Mouse (Mus musculus) megakaryocyte-erythroid progenitor cell, adult 5-6 weeks (primary cell): ENCODE measurements around the gene S100a16. TPM values are rescaled to one million over a fixed set of nuclear protein-coding genes. Genes with fewer than 3 reads are reported as not detected.

ENCODE experiments used
- ATAC-seq: replicated peaks from 2 replicates; pipeline ENCODE4 v1.8.0; 2016; ENCODE audit warnings: mild to moderate bottlenecking, inconsistent platforms; ENCODE audit not compliant: severe bottlenecking, poor library complexity, low FRiP score, low TSS enrichment
- total RNA-seq, 2 experiments: library from RNA; stranded (forward) in 1 of 2; stranded (reverse) in 1 of 2; fragments of 200-1000, 215-1000 nt in 1 of 2; fragments of >200 nt in 1 of 2; fragmentation: Nextera tagmentation in 1 of 2; gene quantifications; 2 replicates each; pipeline ENCODE4 v1.2.3; 2014 to 2017

S100a16 gene
- total RNA-seq (2014; fragmentation: Nextera tagmentation): not detected in 2 replicates
- not detected in 2 replicates for total RNA-seq (2017)

DNA sequence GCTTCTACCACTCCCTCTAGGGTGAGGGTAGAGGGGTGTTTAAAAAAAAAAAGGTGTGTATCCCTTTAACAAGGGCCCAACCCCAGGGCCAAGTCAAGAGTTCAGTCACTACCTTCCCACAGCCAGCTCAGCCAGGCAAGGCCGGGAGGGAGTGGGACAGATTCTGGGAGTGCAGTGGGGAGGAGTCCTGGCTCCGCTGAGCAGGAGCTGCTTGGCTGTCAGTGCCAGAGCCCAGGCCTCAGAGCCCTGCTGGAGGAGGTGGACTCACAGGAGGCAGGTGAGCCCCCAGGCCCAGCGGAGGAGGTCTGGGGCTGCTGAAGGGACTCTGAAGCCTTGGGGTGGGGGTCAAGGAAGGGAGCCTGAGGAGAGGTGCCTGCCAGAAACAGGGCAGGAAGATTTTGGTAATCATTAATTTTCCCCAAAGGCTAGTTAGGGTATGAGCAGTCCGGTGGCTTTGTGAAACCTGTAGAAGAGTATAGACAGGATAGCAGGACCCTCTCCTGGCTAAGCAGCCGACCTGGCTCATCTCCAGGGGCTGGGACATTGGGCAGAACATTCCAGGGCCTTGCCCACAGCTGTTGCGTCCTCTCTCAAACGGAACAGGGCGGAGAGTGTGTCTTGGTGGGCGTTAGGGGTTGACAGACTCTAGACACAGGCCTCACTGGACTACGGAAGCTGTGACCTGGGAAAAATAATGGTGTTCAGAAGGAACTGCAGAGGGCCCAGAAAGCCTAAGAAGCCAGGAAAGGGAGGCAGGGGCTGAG, at the start of gene S100a16:
Gene S100a16, plus strand, starts transcription at position 114 of the 764 bp plus-strand sequence.
- ATAC-seq: no peak; the same call in 1 of the 2 replicates

DNA sequence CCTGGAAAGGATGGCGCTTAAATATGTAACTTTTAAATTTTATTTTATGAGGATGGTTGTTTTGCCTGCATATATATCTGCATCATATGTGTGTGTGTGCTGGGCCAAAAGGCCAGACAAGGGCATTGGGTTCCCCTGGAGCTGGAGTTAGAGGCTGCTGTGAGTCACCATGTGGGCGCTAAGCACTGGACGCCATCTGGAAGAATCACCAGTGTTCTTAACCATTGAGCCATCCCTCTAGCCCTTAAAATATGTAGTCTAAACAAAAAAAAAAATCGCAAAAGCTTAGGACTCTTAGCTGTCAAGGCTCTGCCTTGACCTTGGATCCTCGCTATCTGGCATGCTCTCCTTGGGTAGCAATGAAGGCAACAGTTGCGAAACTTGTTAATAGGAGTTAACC, 48.5 kb upstream of the S100a16 start:
- ATAC-seq: no peak

DNA sequence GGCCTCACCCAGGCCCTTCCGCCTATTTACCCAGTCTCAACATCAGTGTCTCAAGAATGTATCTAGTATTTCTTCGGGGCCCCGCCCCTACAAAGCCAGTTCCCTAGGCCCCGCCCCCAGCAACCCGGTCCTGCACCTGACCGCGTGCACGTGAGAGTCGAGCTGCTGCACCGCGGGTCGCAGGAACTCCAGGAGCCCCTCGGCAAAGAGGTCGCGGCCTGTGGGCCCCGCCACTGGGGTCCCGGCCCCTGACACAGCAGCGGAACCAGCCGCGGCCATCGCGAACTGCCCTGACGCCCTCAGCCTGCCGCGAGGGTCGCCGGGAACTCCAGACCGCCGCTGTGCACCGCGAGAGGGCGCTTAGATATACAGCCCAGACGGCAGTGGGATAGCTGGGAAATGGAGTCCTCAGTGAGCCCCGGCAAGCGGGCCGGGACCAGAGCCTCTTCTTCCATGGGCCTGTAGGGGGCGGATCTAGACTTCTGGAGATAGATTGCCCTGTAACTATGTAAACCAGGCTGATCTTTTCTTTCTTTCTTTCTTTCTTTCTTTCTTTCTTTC, 46.3 kb upstream of the S100a16 start, which contains the start of gene Snapin:
Gene Snapin, minus strand, starts transcription at position 338 of the 561 bp plus-strand sequence.
- ATAC-seq: peak; percentile 98

DNA sequence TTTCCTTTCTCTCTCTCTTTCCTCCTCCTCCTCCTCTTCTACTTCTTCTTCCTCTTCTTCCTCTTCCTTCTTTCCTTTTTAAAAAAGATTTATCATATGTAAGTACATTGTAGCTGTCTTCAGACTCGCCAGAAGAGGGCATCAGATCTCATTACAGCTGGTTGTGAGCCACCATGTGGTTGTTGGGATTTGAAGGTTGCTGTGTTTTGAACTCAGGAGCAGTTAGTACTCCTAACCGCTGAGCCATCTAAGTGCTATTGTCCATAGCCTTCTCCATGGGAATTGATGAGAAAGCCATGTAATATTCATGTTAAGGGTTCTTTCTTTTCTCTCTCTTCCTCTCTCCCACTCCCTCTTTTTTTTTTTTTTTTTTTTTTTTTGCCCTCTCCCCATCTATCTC, 45.7 kb upstream of the S100a16 start:
- ATAC-seq: no peak

DNA sequence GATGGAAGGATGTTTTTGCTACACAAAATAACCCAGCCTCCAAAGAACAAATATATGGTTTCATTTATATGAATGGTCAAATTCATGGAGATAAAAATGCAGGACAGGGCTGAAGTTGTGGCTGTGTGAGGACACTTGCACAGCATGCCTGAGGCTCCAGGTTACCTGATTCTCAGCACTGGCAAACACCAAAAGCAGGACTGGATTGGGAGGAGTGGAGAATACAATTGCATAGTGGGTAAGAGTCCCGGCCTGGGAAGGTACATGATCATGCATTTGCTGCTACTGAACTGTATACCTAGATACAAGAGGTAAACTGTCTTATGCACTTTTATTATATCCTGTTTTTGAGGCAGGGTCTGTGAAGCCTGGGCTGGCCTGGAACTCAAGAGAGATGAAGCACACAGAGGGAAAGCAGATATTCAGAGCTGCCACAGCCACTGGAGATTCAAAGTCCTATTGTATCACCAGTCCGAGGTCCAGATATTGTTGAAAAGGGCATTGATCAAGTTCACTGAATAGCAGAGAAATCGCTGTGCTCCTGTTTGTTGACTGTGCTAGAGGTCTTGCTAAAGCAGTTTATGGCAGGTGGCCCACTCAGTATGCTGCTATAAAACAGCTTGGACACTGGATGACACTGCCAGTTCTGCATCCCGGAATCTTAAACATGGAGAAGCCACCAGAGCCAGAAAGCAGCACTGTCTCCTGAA, 43.1 kb upstream of the S100a16 start:
- no peak for ATAC-seq

DNA sequence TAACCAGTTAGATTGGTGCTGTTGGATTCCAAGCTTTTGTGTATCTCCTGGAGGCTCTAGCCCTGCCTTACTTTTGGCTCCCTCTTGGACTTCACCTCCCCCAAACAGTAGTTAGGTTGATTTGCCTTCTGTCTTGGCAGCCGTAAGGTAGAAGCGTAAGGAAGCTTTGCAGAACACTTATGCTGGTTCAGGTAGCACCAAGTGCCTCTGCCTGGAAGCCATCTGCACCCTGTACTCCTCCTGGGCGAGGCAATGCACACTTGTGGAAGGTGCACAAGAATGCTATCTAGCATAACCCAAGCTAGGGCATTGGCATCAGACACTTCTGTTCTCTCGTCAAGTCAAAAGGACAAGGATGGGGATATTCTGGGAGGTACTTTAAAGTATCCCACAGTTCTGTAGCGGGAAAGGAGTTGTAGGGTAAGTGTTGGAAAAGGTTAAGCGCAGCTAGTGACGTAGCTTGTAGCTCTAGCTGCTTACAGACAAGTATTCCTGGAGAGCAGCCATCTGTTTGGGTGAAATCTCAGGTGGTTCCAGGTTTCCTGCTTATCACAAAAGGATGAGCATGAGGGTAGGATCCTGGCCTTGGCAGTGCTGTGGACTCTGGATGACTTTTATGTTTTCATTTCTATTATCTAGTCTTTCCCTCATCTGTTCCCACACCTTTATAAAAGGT, 41.1 kb upstream of the S100a16 start:
- ATAC-seq: no peak

DNA sequence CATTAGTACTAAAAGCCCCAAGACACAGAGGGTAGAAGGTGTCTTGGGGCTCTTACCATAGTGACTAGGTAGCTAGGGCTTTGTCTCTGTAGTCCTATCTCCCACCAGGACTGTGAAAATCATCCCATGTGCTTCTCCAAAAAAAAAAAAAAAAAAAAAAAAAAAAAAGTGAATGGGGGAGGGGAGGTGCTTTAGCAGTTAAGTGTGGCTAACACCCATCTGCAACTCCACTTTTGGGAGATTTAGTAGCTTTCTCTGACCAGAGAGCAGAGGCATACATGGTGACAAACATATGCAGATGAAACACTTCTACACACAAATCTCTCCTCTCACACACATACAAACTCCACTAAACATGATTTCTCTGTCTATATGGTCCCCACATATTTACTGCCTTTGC, 39.5 kb upstream of the S100a16 start:
- no peak for ATAC-seq

DNA sequence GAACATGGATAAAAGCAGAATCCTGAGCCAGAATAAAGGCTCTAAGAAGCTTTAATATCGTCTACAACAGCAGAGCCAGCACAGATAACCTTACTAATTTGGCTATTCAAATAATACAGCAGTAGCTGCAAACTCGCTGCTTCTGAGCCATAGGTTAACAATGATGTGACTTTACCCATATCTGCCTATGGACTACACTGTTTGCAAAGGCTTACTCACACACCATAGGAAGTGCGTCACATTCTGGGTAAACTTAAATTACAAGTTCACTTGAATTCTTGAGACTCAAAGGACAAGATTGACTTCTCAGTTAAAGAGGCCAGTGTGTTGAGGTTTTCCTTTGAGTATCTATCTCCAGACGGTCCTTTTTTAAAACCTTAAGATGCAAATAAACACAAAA, 33.6 kb upstream of the S100a16 start:
- ATAC-seq: no peak

DNA sequence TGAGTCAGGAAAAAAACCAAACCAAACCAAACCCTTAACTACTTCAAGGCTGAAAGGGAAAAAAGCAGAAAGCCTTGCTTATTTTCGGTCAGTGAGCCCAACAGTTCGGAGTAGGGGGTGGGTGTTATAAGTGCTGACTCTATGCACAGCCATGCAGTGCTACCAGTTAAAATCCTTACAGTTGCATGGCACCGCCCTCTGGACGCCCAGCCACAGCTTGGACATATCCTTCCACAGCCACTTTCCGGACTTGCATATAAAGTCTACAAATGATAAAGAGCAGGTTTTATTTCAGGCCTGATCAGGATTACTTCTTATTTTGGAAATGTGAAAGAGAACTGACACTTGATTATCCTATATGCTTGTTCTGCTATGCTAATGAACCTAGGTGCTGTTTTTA, 31.8 kb upstream of the S100a16 start:
- no peak for ATAC-seq

DNA sequence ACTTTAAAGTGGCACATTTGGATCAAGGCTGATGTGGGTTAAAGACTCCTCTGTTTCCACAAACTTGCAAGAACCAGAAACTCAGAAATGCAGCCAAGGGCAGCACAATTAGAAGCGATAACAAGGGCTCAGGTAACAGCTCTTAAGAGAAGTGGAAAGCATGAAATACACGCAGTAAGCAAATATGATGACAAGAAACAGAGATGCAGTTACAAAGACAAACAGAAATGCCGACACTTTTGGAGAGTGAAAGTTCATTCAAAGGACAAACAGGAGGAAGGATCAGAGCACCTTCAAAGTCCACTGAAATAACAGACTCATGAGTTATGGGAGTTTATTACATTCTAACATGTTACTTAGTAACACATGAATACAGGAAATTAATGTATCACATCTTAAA, 30.7 kb upstream of the S100a16 start:
- ATAC-seq: no peak

DNA sequence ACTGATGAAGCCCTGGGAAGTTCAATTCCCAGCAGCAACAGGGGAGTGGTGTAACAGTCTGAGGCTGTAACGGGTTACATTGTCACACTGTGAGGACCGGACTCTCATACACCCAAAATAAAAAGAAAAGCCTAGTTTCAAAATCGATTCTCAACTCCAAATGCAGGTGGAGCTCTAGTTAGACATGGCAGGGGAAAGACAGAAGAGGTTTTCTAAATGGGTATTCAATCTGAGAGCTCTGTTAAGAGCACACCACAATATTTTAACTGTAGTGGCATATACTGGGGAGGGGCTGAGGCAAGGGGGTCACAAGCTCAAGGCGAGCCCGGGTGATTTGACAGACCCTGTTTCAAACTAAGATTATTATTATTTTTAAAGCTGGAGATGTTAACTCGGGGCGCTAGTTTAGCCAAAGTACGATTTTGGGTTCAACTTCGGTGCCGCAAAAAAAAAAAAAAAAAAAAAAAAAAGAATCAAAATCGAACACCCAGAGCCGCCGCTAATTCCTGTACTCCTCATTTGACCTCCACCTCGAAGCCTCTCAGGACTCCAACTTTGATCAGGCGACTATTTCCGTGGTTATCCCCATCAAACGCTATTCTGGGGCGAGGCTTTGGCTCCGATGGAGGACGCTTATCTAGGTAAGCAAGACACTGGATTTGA, 28.6 kb upstream of the S100a16 start:
- no peak for ATAC-seq

DNA sequence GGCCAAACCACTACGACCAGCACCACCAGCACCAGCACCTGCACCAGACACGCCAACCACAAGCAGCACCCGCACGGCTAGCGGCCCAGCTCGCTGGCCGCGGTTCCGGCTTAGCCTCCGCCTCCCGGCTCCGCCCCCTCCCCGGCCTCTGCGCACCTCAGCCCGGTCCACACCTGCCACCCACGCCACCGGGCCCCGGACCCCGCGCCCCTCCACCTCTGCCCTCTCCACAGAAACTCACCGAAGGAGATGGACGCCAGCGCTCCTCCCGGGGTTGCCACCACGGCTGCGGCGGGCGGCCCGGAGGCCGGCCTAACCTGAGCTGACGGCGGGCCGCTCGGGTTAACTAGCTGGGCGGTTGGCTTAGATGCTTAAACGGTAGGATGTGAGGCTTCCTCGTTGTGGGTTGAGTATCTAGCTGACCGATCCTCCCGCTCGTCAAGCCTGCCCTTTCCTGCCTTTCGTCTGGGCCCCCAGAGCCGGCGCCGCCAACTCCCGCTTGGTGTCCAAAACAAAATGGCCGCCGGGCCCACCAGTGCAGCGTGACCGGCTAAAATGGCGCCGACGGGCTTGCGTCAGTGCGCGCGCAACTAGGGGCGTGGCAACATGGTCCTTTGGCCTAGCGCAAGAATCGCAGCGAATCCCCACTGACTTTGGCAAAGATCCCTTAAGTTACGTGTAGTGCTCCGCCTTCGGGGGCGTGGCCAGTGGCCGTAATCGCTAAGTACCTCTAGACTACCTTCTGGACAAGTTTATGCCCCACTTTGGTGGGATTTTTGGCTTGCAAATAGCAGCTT, 27.9 kb upstream of the S100a16 start, which contains the start of gene Chtop:
Gene Chtop, minus strand, starts transcription at position 549 of the 797 bp plus-strand sequence.
- ATAC-seq: peak; percentile 78

DNA sequence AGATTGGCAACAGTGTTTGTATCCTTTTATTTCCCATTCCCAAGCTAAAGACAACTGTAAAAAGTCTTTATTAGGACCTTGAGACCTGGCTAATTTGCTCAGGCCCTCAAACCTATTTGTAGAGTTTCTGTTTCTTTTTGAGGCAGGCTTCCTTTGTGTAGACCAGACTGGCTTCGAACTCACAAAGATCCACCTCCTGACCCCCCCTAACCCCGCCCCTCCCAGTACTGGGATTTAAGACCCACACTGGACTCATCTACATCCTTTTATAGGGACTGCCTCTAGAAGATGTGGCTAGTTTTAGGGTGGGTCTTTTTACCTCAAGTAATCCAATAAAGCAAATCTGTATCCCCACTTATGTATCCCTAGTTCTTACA, 27.3 kb upstream of the S100a16 start:
- ATAC-seq: no peak

DNA sequence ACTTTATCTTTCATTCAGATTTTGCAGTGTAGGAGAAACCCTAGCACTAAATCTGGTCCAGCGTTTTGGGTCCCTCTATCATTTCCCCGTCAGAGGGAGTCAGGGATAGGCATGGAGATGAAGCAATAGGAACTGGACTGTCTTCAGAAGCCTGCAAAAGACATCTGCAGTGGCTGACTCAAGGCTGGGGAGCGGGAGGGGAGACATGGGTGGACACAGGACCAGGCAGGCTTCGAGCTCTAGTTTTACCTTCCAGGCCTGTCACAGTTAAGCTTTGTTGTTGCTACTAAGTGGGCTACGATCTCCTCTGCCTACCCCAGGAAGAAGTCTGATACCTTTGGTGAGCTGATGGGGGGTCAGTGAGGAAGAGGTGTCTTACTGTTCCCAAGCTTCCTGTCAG, 24.8 kb upstream of the S100a16 start:
- no peak for ATAC-seq

DNA sequence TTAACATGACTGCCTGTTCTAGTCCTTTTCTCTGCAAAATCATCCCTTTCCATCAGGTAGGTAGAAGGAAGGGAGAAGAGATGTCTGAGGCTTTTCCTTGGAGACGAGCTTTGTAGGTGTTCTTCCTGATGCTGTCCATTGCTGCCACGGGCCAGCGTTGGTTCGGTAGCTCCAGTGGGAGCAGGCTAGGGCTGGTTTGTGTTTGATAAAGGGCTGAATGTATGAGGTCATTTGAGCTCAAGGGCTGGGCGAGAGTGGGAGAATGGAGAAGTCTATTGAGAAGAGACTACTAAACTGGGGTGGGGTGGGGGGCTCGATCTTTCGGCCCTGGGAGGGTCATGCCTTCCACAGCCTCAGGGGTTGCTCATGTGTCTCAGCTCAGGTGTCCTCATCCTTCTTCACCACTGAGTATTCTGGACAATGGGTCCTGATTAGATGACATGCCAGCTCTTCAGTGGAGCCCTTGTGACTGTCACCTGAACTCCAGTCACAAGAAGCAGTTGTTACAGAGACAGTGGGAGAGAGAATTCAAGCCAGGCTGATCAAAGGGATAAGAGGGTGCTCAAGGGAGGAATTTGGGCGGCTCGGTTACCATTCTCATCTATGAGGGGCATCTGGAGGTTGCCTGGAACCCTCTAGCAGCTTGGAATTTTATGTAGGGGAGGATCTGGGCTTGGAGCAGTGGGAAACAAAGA, 24.0 kb upstream of the S100a16 start:
- no peak for ATAC-seq

DNA sequence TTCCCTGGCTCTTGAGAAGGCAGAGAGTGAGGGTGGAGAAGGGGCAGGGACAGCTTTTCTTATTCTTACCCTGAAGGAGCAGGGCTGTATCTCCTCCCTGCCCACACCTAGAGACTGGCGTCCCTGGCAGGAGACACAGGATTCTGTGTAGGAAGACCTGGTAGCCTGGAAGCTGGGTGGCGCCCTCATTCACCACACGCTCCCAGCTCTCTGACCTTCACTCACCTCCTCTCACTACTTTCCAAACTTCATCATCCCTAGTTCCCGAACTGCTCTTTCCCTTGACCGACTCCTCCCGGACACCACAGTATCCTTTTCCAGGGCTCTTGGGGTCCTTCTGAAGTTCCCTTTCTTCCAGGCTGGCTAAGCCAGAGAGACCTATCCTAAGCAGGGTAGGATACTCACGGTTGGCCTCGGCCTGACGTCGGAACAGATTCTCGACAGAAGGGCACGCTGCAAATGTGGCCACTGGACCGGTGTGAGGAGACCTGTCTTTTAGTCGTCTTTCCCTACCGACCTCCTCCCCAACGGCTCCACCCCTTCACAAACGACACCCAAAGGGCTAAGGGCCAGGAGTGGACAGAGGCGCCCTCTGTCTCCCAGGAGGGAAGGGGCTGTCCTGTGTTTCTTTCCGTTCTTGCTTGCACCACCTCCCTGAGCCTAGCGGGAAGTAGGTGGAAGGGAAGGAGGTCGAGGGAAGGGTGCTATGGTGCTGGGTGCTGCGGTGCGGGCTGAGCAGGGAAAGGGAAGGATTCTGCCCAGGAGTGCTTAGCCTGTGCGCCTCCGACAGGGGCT, 23.1 kb upstream of the S100a16 start, which contains the start of the genes S100a1 and S100a13:
Gene S100a1, minus strand, starts transcription at position 597 of the 795 bp plus-strand sequence.
Gene S100a13, plus strand, starts transcription at position 640 of the 795 bp plus-strand sequence.
- peak; percentile 61 for ATAC-seq

DNA sequence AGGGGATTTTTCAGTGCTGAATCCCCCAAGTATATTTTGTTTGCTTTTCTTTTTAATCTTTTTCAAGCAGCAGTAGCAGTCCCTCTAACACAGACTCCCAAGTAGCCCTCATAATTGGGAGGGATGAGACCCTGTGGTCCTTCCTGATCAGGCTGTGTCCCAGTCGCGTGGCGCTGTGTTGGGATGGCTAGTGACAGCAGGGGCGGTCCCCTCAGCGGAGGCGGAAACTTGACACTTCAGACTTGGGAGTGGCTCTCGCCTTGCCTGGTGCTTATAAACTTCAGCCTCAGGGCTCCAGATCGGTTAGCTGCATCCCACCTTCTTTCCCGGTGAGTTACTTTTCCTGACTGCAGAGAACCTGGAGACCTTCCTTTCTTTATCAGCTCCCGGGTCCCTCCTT, 22.4 kb upstream of the S100a16 start:
- ATAC-seq: peak; percentile 83
